In the genomic region with DNA sequence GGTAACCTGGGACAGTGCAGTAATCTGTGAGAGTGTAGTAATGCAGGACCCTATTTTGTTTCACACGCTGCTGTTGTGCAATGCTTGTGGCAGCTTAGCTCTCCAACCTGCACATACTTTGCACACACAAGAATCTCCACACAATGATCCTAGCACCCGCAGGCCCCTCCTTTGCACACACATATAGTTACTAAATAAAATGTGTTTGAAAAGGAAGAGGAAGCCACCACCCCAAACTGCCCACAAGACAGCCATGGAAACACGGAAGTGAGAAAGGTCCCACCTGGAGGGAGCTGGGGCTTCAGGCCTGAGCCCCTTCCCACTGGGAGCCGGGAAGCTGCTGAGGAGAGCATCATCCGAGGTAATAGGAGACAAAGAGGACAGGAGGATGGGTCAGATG, we compare ENCODE assay signal across 35 mouse cellular contexts.
"Had no signal": no experiment of that assay in that cellular context is flagged by ENCODE, and none has a peak within 500 bp of the region (broad histone marks: within the 10 kb centered on the region; RNA-seq: fewer than 3 reads in every experiment).

No protein-coding gene starts in this region.

- H3K9ac ChIP-seq: heart, embryonic 12.5 days; heart, embryonic 13.5 days; heart, embryonic 15.5 days; hindbrain, embryonic 12.5 days; hindbrain, embryonic 13.5 days; hindbrain, embryonic 14.5 days; hindbrain, embryonic 15.5 days; intestine, embryonic 15.5 days; kidney, embryonic 15.5 days had no signal

- H3K36me3 ChIP-seq: heart, embryonic 10.5 days; heart, embryonic 12.5 days; heart, embryonic 13.5 days; heart, embryonic 15.5 days; hindbrain, embryonic 10.5 days; hindbrain, embryonic 12.5 days; hindbrain, embryonic 13.5 days; hindbrain, embryonic 15.5 days; intestine, embryonic 15.5 days; kidney, embryonic 15.5 days had no signal

- H3K27ac ChIP-seq: heart, embryonic 10.5 days; heart, embryonic 13.5 days; heart, embryonic 15.5 days; hindbrain, embryonic 10.5 days; hindbrain, embryonic 12.5 days; hindbrain, embryonic 13.5 days; hindbrain, embryonic 14.5 days; hindbrain, embryonic 15.5 days; hindbrain, postnatal 0 days; intestine, embryonic 15.5 days; kidney, embryonic 15.5 days; kidney, postnatal 0 days; layer of hippocampus, adult 2 months had no signal

- H3K27me3 ChIP-seq: heart, embryonic 12.5 days; heart, embryonic 15.5 days; hindbrain, embryonic 12.5 days; hindbrain, embryonic 13.5 days; hindbrain, embryonic 15.5 days; intestine, embryonic 15.5 days; kidney, embryonic 15.5 days had no signal

- H3K4me1 ChIP-seq: heart, embryonic 13.5 days; heart, embryonic 15.5 days; hindbrain, embryonic 15.5 days; kidney, embryonic 15.5 days had no signal

- H3K9me3 ChIP-seq: heart, embryonic 10.5 days; heart, embryonic 13.5 days; heart, embryonic 15.5 days; hindbrain, embryonic 10.5 days; hindbrain, embryonic 12.5 days; hindbrain, embryonic 13.5 days; intestine, embryonic 15.5 days; kidney, embryonic 15.5 days had no signal

- DNase-seq: heart, postnatal 10 days; heart, postnatal 14 days; heart, postnatal 36 days; heart, postnatal 4 days; kidney, adult 11 months; kidney, adult 18-20 months; kidney, adult 2 months; kidney, adult 8-10 months; kidney, adult 9 months; kidney, postnatal 10 days; kidney, postnatal 14 days; kidney, postnatal 25 days; kidney, postnatal 36 days; kidney, postnatal 4 days; layer of hippocampus, adult 9-11 months; layer of hippocampus, postnatal 36 days had no signal

- H3K4me2 ChIP-seq: heart, embryonic 11.5 days; heart, embryonic 12.5 days; heart, embryonic 13.5 days; heart, embryonic 15.5 days; hindbrain, embryonic 12.5 days; hindbrain, embryonic 13.5 days; hindbrain, embryonic 14.5 days; hindbrain, embryonic 15.5 days; intestine, embryonic 15.5 days; kidney, embryonic 15.5 days had no signal

- ATAC-seq: hindbrain, embryonic 16.5 days; hindbrain, postnatal 0 days; inflammation-experienced regulatory T-cells, adult 6 months; intestine, embryonic 15.5 days; intestine, embryonic 16.5 days; intestine, postnatal 0 days had no signal

- H3K4me3 ChIP-seq: heart, embryonic 10.5 days; heart, embryonic 12.5 days; heart, embryonic 13.5 days; heart, embryonic 15.5 days; hindbrain, embryonic 10.5 days; hindbrain, embryonic 12.5 days; hindbrain, embryonic 13.5 days; hindbrain, embryonic 15.5 days; intestine, embryonic 15.5 days; kidney, embryonic 15.5 days; layer of hippocampus, adult 2 months had no signal
